Mouse (Mus musculus) midbrain, embryonic 10.5 days (tissue): ENCODE measurements around the gene Wdr63. TPM values are rescaled to one million over a fixed set of nuclear protein-coding genes. Genes with fewer than 3 reads are reported as not detected.

ENCODE experiments used
- DNase-seq: peaks from one replicate; pipeline ENCODE4 v3.0.0-alpha.2; 2017; ENCODE audit warnings: low spot score
- H3K27ac ChIP-seq: fragments of 300-500 bp; sonication (generic); replicated peaks from 2 replicates; pipeline ENCODE4 v1.5.1; 2016; ENCODE audit warnings: mild to moderate bottlenecking
- H3K27me3 ChIP-seq: fragments of 300-500 bp; sonication (generic); 2 replicates; pipeline ENCODE4 v1.6.1; 2016; ENCODE audit warnings: low read depth, mild to moderate bottlenecking; ENCODE audit not compliant: poor library complexity, severe bottlenecking
- H3K36me3 ChIP-seq: fragments of 300-500 bp; sonication (generic); 2 replicates; pipeline ENCODE4 v1.6.1; 2016; ENCODE audit warnings: mild to moderate bottlenecking, moderate library complexity
- H3K4me1 ChIP-seq: fragments of 300-500 bp; sonication (generic); 2 replicates; pipeline ENCODE4 v1.6.1; 2016
- H3K4me3 ChIP-seq: fragments of 300-500 bp; sonication (generic); 2 replicates; pipeline ENCODE4 v1.5.1; 2016; ENCODE audit warnings: mild to moderate bottlenecking, moderate library complexity
- H3K9me3 ChIP-seq: fragments of 300-500 bp; sonication (generic); replicated peaks from 2 replicates; pipeline ENCODE4 v1.6.1; 2016; ENCODE audit warnings: mild to moderate bottlenecking
- WGBS: fragments of 180-500 bp; shearing (Covaris S2); methylation state at CpG from one replicate; pipeline ENCODE4 v1.1.7; 2016; 5-methylcytosine and 5-hydroxymethylcytosine counted together
- polyA plus RNA-seq: library from polyadenylated mRNA; unstranded; fragments of >200 nt; fragmentation: Nextera tagmentation; extraction: Ambion mirVana; gene quantifications from 2 replicates; pipeline ENCODE4 v1.2.1, GENCODE M21; 2016

Wdr63 gene
- polyA plus RNA-seq, 1 experiment from 2014 or later = 0.17 TPM

- Histone ChIP-seq H3K36me3 (no peaks in the 10 kb centered on the region), H3K27me3 (peaks cover 29% of the 10 kb centered on the region), H3K9me3 (no peaks in the 10 kb centered on the region), H3K4me3 (no peak overlapping the region), H3K4me1 (peaks cover 18% of the 10 kb centered on the region), H3K27ac (no peak overlapping the region)
- no peak for DNase-seq
- WGBS = 79% methylated on average over 5 of the region's 5 CpGs
Measured at GRCm38 (mm10) chr3:146146131-146146530, 38.2 kb upstream of the Wdr63 start.

- Histone ChIP-seq H3K4me3 (no peak overlapping the region), H3K4me1 (peaks cover 15% of the 10 kb centered on the region), H3K36me3 (no peaks in the 10 kb centered on the region), H3K9me3 (no peaks in the 10 kb centered on the region), H3K27me3 (peaks cover 23% of the 10 kb centered on the region), H3K27ac (no peak overlapping the region)
- WGBS = 59% methylated on average over 5 of the region's 5 CpGs
- no peak for DNase-seq
Measured at GRCm38 (mm10) chr3:146145501-146145900, 37.6 kb upstream of the Wdr63 start.

- H3K9me3 ChIP-seq = no peaks in the 10 kb centered on the region
Measured at GRCm38 (mm10) chr3:146142523-146142922, 34.6 kb upstream of the Wdr63 start.

DNA sequence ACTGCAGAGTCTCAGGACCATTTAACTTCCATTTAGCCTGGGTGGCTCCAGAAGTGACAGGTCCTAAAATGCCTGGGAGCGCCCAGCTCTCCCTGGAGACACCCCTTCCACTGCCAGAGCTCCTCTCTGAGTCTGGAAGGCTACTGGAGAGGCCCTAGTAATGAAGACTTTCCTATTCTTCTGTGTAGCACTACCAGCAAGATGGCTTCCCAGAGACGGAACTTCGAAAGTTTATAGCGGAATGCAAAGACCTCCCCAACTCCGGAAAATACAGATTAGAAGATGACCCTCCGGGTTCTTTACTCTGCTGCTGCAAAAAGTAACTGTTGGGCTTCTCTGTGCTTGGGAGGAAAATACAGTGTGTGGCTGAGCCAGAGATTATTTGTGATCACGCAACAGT is 32.3 kb upstream of the Wdr63 start:
- 96% methylated on average over 7 of the region's 7 CpGs for WGBS
- DNase-seq = no peak
- H3K4me1 ChIP-seq = no peaks in the 10 kb centered on the region
- no peaks in the 10 kb centered on the region for H3K27me3 ChIP-seq
- no peak overlapping the region for H3K27ac ChIP-seq
- no peaks in the 10 kb centered on the region; the same call in 1 of the 2 replicates for H3K36me3 ChIP-seq
- no peaks in the 10 kb centered on the region for H3K9me3 ChIP-seq
- H3K4me3 ChIP-seq = no peak overlapping the region

More at GRCm38 (mm10) chr3:146142523-146142922, 34.6 kb upstream of the Wdr63 start:
- no peak overlapping the region for H3K27ac ChIP-seq
- no peaks in the 10 kb centered on the region for H3K27me3 ChIP-seq
- H3K4me3 ChIP-seq = no peak overlapping the region
- no peaks in the 10 kb centered on the region for H3K4me1 ChIP-seq
- 84% methylated on average over 7 of the region's 7 CpGs for WGBS
- H3K36me3 ChIP-seq = no peaks in the 10 kb centered on the region; the same call in 1 of the 2 replicates
- DNase-seq = no peak

- H3K27ac ChIP-seq = no peak overlapping the region
- WGBS = 42% methylated on average over 10 of the region's 10 CpGs
- no peak for DNase-seq
Measured at GRCm38 (mm10) chr3:146136422-146136821, 28.5 kb upstream of the Wdr63 start.

GRCm38 (mm10) chr3:146135417-146135816 is 27.5 kb upstream of the Wdr63 start:
- Histone ChIP-seq H3K4me3 (no peak overlapping the region), H3K9me3 (no peaks in the 10 kb centered on the region), H3K4me1 (no peaks in the 10 kb centered on the region), H3K36me3 (peaks cover 4% of the 10 kb centered on the region; the same call in 1 of the 2 replicates), H3K27ac (no peak overlapping the region), H3K27me3 (no peaks in the 10 kb centered on the region)
- DNase-seq = no peak
- WGBS = 85% methylated on average over 2 of the region's 2 CpGs

More at GRCm38 (mm10) chr3:146136422-146136821, 28.5 kb upstream of the Wdr63 start:
- no peak overlapping the region for H3K4me3 ChIP-seq
- H3K9me3 ChIP-seq = no peaks in the 10 kb centered on the region
- peaks cover 4% of the 10 kb centered on the region; the same call in 1 of the 2 replicates for H3K36me3 ChIP-seq
- no peaks in the 10 kb centered on the region for H3K27me3 ChIP-seq
- H3K4me1 ChIP-seq = no peaks in the 10 kb centered on the region

DNA sequence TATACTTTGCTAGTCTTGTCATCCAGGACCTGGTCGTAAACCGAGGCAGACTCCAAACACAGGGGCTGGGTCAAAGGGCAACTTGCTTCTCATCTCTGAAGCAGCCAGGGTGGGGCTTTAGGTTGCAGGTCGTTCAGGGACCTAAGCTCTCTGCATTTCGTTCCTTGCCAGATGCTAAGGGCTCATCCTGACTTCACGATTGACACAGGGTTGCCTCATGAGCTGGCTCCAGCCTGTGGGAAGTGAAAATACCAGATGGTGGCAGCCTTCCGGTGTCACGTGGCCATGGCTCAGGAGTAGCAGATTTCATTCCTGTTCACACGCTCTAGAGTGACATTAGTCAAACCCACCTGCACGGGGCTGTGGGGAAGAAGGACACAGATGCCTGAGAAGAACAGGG is 26.9 kb upstream of the Wdr63 start:
- 86% methylated on average over 9 of the region's 9 CpGs for WGBS
- Histone ChIP-seq H3K36me3 (peaks cover 4% of the 10 kb centered on the region; the same call in 1 of the 2 replicates), H3K27ac (no peak overlapping the region), H3K27me3 (no peaks in the 10 kb centered on the region), H3K4me1 (no peaks in the 10 kb centered on the region), H3K9me3 (no peaks in the 10 kb centered on the region), H3K4me3 (no peak overlapping the region)
- no peak for DNase-seq

- Histone ChIP-seq H3K27me3 (no peaks in the 10 kb centered on the region), H3K9me3 (no peaks in the 10 kb centered on the region), H3K4me1 (peaks cover 4% of the 10 kb centered on the region; the same call in 1 of the 2 replicates), H3K36me3 (peaks cover 7% of the 10 kb centered on the region; the same call in 1 of the 2 replicates), H3K27ac (no peak overlapping the region), H3K4me3 (no peak overlapping the region)
- DNase-seq = no peak
- 75% methylated on average over 6 of the region's 6 CpGs for WGBS
Measured at GRCm38 (mm10) chr3:146127205-146127604, 19.3 kb upstream of the Wdr63 start.

- peaks cover 13% of the 10 kb centered on the region for H3K4me1 ChIP-seq
- H3K27ac ChIP-seq = no peak overlapping the region
- no peak for DNase-seq
- WGBS = 88% methylated on average over 9 of the region's 9 CpGs
- no peaks in the 10 kb centered on the region for H3K9me3 ChIP-seq
- H3K36me3 ChIP-seq = no peaks in the 10 kb centered on the region
- peaks cover 21% of the 10 kb centered on the region for H3K27me3 ChIP-seq
- H3K4me3 ChIP-seq = no peak overlapping the region
Measured at GRCm38 (mm10) chr3:146123464-146123825, 15.5 kb upstream of the Wdr63 start.

- H3K27ac ChIP-seq = no peak overlapping the region
- peaks cover 26% of the 10 kb centered on the region for H3K27me3 ChIP-seq
- WGBS = 89% methylated on average over 8 of the region's 8 CpGs
- peaks cover 13% of the 10 kb centered on the region for H3K4me1 ChIP-seq
- H3K9me3 ChIP-seq = no peaks in the 10 kb centered on the region
- no peak for DNase-seq
- no peak overlapping the region for H3K4me3 ChIP-seq
- no peaks in the 10 kb centered on the region for H3K36me3 ChIP-seq
Measured at GRCm38 (mm10) chr3:146122807-146123463, 15.0 kb upstream of the Wdr63 start.

- Histone ChIP-seq H3K27ac (peak overlapping the region; percentile 84; the same call in 1 of the 2 replicates), H3K36me3 (no peaks in the 10 kb centered on the region)
Measured at GRCm38 (mm10) chr3:146122125-146122420, 14.1 kb upstream of the Wdr63 start.

DNA sequence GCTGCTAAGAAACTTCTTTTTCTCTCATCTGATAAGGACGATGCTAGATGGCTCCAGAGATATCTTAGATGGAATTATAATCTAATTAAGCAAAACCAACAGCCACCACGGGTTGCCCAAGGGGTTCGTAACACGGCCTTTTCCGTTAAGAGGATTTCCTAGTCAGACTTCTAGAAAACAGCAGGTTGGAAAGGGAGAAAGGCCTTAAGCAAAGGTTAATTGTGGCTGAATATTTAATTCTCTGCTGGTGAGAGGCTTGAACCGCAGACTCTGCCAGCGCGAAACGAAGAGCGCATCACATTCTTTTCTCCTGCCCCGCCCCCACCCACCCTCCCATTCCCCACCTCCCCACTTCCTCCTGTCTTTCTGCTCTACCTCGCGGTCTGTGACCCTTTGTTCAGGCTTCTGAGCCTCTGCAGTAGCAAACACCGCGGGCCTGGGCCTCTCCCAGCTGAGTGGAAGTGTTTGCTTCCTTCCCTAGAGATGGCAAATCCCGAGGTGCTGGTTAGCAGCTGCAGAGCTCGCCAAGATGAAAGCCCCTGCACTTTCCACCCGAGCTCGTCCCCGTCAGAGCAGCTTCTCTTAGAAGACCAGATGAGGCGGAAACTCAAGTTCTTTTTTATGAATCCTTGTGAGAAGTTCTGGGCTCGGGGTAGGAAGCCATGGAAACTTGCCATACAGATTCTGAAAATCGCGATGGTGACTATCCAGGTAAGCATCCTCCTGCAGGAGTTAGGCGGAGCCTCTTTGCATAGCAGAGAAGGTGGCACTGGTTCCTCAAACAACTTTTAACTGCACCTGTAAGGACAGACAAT is 13.6 kb upstream of the Wdr63 start:
- Histone ChIP-seq H3K4me1 (peaks cover 23% of the 10 kb centered on the region), H3K9me3 (no peaks in the 10 kb centered on the region), H3K27ac (peak overlapping the region; percentile 84), H3K4me3 (peak overlapping the region; percentile 50), H3K27me3 (peaks cover 40% of the 10 kb centered on the region), H3K36me3 (no peaks in the 10 kb centered on the region)
- peak; percentile 66 for DNase-seq
- WGBS = 4% methylated on average over 25 of the region's 25 CpGs

More at GRCm38 (mm10) chr3:146122125-146122420, 14.1 kb upstream of the Wdr63 start:
- H3K4me1 ChIP-seq = peaks cover 21% of the 10 kb centered on the region
- DNase-seq = no peak
- WGBS = 41% methylated on average over 3 of the region's 3 CpGs
- peaks cover 34% of the 10 kb centered on the region for H3K27me3 ChIP-seq
- H3K9me3 ChIP-seq = no peaks in the 10 kb centered on the region
- peak overlapping the region; percentile 50 for H3K4me3 ChIP-seq

DNA sequence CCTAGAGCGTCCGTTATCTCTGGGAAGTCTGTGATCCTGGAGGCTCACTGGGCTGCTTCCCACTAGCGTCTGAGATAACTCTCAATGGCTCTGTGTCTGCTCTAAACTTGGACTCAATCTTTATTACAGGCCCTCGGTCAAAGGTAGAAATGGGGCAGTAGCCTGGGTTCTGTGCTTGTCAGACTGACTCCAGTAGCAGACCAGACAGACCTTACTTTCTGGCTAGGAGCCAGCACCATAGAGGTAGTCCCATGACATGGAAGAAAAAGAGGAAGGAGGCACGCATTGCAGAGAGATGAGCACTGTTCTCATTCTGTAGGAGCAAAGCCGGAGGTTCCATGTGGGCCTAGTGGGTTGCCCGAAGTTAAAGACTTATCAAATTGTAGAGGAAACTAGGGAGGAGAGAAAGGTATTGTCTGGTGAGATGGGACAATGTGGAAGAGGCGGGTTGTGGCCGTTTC is 10.1 kb upstream of the Wdr63 start:
- H3K27ac ChIP-seq = no peak overlapping the region
- no peak overlapping the region for H3K4me3 ChIP-seq
- WGBS = 61% methylated on average over 9 of the region's 9 CpGs
- no peak for DNase-seq
- no peaks in the 10 kb centered on the region for H3K36me3 ChIP-seq
- peaks cover 23% of the 10 kb centered on the region for H3K4me1 ChIP-seq
- peaks cover 46% of the 10 kb centered on the region for H3K27me3 ChIP-seq
- no peaks in the 10 kb centered on the region for H3K9me3 ChIP-seq
